Mouse (Mus musculus) gonadal fat pad, adult 2 months (tissue): ENCODE results near the gene Lrrn4cl. TPM values are rescaled to one million over a fixed set of nuclear protein-coding genes. Genes with fewer than 3 reads are reported as not detected.
"Not testable (repeated sequence)": the region's sequence is repeated elsewhere in the genome, so short reads cannot be mapped to it uniquely, and the experiment has no call there.

ENCODE experiments used
- DNase-seq: peaks from one replicate; pipeline ENCODE4 v3.0.0-alpha.2; 2012; ENCODE audit warnings: low read depth
- polyA plus RNA-seq: library from polyadenylated mRNA; depleted of rRNA; stranded (reverse); fragments of >200 nt; gene quantifications from 2 replicates; pipeline ENCODE4 v1.2.3, GENCODE M21; 2012; rRNA removed

Lrrn4cl gene
- 6.9 and 8.7 TPM in 2 replicates for polyA plus RNA-seq

DNA sequence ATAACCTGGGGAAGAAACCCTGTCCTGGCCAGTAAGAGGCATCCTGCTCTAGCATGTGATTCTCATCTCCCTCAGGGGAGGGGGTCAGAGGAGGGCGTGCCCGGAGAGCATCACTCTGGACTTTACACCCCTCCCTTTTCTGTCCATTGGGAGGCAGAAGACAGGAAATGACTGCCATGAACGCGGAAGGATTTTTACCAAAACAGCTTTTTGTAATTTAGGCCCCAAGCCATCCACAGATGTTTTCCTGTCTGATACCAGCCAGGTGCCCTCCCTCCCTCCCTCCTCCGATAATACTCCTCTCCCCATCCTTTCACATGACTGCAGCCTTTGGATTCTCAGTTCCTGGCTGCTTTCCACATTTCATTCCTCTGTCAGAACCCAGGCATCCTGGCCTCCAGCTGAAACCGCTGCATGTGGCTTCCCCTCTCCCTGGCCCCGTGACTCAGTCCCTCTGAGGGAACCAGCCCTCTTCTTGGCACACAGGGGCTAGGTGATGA lies at the start of gene Lrrn4cl:
Lrrn4cl (plus strand) TSS at position 367 of the 500 bp plus-strand sequence.
- no peak for DNase-seq

DNA sequence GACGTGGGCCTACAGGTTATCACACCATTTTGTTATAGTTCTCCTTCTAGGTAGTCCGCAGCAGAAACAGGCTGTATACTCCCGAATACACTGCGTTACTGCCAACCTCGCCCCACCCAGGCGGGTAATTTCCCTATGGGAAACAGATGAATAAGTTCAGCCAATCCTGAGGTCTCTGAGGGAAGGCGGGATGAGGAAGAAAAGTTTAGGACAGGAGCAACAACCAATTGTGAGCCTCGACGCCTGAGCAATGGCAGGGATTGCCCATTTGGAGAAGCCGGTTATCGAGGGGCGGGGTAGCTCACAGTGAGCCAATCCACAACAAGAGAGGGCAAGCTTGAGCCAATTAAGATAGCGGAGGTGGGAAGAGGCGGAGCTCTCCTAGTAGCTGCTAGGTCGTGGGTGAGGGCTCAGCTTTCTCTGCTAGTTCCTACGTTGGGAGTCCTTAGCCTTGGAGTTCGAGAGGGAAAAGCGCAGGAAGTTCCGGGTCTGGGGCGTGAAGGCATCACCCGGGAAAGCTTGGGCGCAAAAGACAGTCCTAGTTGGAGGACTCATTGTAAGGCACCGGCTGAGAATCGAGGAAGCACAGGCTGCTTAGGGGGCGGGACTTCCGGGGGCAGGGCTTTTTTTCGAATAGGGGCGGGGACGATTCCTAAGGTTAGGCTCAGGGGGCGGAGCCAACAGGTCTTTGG lies 48.3 kb upstream of the Lrrn4cl start, which contains the start of gene Zbtb3:
Zbtb3 (plus strand) TSS at position 426 of the 692 bp plus-strand sequence.
- DNase-seq = peak; percentile 98

DNA sequence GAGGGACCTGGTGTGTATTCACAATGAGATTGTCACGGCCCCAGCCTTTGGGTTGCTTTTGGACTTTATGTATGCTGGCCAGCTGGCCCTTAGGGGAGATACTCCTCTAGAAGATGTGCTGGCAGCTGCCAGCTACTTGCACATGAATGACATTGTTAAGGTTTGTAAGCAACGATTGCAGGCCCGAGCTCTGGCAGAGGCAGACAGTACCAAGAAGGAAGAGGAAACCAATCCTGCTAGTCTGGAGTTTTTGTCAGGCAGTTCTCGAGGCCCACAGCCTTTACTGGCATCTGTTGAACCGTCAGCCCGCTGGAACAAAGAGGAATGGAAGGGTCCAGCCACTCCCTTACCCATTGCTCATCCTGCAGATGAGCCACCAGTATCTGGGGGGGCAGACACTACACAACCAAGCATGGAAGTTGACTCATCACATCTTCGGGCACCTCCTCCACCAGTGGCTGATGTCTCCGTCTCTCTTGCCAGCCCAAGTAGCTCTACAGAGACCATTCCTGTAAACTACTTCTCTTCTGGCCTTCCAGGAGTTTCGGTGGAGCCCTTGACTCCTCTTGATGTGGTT lies 47.3 kb upstream of the Lrrn4cl start:
- DNase-seq = no peak

- DNase-seq = no peak
Observed at GRCm38 (mm10) chr19:8803879-8804660, 46.5 kb upstream of the Lrrn4cl start.

- no peak for DNase-seq
Observed at GRCm38 (mm10) chr19:8806810-8807209, 43.8 kb upstream of the Lrrn4cl start.

DNA sequence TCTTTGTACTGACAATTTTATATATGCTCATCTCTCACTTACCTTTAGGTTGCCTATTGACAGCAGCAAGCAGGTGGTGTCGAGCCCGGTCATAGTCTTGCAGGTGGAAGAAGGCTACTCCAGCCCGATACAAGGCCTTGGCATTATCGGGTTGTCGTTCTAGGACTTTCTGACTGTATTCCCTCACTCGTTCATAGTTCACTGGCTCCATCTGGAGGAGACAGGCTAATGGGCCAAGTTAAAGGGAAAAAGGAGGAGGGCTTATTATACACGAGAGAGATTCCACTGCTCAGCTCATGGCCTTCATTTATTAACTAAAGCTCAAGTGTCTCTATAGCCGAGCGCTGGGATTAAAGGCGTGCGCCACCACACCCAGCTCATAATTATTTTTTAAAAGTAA lies 34.8 kb upstream of the Lrrn4cl start:
- DNase-seq = no peak

- no peak for DNase-seq
Observed at GRCm38 (mm10) chr19:8817001-8817400, 33.6 kb upstream of the Lrrn4cl start.

DNA sequence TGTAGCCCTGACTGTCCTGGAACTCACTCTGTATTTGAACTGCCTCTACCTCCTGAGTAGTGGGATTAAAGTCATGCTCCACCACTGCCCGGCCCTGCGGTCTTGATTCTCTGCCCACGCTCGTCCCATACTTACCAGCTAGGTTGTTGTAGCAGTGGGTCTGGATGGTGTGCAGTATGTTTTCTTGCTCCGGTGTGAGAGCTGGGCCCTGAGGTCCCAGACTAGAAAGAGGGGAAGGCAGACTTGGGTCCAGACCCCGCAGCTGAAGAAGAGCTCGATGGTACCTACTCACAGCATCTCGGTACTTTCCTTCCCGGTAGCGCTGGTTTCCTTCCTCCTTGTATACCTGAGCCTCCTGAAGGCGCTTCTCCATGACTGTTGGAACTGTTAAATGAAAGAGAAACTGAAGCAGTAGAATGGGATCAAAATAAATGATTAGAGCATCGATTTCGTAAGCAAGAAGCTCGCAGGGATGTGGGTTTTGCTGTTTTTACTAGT lies 32.2 kb upstream of the Lrrn4cl start:
- no peak for DNase-seq

DNA sequence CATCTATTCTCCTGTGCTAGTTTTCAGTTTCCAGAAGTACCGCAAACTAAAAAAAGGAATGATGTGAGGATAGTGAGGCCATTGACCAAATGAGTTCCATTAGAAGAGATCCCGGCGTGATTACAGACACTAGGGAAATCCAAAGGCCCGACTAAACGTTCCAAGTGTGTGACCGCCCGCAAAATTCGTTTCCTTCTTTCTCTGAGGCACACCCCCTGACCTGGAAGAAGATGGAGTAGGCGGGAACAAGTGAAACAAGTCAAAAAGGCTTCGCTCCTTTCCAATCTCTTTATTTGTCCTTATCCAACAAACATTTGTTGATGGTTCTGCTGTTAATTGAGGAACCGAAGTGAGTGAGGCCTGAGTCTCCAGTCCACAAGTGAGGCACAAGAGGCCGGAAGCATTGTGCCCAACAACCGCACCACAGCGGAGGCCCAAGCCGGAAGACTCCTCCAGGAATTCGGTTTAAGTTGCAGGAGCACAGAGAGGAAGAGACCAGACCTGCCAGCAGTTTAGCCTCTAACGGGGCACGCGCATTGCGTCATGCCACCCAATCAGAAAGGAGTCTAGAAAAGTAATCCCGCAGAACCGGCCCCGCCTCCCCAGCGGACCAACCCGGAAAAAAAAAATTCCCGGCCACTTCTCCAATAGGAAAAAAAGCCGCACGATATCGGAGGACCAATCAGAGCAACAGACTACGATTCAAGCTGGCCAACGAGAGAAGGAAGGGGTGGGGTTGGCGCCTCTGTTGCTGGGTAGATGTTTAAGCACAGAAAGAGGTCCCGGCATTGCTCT lies 31.6 kb upstream of the Lrrn4cl start, which contains the start of gene Ttc9c:
Ttc9c (minus strand) TSS at position 533 of the 795 bp plus-strand sequence.
- peak; percentile 98 for DNase-seq

GRCm38 (mm10) chr19:8819596-8820423 lies 30.8 kb upstream of the Lrrn4cl start, which contains the start of gene Hnrnpul2:
TSS of gene Hnrnpul2 (plus strand) at chr19:8820010.
- no peak for DNase-seq

DNA sequence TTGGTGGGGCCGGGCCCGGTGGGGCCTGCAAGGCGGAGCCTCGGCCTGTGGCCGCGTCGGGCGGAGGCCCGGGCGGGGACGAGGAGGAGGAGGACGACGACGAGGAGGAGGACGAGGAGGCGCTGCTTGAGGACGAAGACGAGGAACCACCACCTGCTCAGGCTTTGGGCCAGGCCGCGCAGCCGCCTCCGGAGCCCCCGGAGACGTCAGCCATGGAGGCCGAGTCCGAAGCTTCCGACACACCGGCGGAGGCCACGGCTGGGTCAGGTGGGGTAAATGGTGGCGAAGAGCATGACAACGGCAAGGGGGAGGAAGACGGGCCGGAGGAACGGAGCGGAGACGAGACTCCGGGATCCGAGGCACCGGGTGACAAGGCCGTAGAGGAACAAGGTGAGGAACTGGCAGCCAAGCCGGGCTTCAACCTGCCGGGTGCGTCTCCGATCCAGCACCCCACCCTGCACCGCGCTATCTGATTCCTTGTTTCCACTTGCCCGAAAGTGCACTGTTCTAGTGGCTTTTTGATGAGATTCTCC lies 30.1 kb upstream of the Lrrn4cl start:
- DNase-seq = no peak

GRCm38 (mm10) chr19:8821146-8821545 lies 29.4 kb upstream of the Lrrn4cl start:
- DNase-seq = no peak

DNA sequence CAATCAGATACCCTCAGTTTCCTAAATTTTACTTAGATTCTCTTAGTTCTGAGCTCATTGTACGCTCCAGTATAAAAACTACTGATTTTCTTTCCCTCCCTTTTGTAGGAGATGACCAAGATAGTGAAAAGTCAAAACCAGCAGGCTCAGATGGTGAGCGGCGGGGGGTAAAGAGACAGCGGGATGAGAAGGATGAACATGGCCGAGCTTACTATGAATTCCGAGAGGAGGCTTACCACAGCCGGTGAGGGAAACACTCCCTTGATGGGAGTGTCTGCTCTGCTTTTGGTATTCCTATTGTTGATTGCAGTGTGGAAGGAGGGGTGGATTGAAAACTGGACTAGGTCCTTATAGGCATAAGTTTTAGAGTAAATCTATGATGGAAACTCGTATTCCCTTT lies 27.9 kb upstream of the Lrrn4cl start:
- DNase-seq = no peak

GRCm38 (mm10) chr19:8829660-8830059 lies 20.9 kb upstream of the Lrrn4cl start, which contains the start of gene AC129217.1:
TSS of gene AC129217.1 (plus strand) at chr19:8829773.
- DNase-seq = no peak

GRCm38 (mm10) chr19:8830664-8831063 lies 19.9 kb upstream of the Lrrn4cl start:
- DNase-seq = no peak

DNA sequence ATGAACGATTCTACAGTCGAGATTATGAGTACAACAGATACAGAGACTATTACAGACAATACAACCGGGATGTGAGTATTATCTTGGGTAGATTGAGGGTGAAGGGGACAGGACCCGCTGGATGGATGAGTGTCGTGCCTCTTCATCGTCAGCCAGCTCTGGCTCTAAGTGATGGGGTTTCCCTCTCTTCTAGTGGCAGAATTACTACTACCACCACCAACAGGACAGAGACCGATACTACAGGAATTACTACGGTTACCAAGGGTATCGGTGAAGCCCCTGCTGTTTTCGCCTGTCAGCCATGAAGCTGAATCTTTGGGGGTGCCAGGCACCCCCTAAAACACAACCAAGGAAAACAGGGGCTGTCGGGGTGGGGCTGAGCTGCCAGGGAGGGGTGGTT lies 19.3 kb upstream of the Lrrn4cl start:
- DNase-seq = no peak

DNA sequence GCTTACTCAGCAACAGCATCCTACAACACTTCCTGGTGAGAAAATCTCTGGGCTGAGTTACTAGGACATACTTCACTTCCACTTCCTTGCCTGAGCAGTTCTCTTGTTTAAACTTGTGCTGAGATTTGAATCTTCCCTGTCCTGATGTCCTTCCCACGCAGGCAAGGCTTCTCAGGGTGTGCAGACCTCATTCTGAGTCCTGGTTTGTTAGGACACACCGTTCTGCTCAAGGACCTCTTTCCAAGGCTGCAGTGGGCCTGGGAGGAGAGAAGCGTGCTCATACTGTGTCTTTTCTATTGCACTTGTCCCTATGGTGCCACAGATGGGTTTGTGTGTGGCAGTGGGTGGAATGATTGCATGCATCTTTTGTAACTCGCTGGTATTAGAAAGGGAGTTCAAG lies 17.6 kb upstream of the Lrrn4cl start:
- DNase-seq = no peak

GRCm38 (mm10) chr19:8836327-8836726 lies 14.2 kb upstream of the Lrrn4cl start:
- not testable (repeated sequence) for DNase-seq

DNA sequence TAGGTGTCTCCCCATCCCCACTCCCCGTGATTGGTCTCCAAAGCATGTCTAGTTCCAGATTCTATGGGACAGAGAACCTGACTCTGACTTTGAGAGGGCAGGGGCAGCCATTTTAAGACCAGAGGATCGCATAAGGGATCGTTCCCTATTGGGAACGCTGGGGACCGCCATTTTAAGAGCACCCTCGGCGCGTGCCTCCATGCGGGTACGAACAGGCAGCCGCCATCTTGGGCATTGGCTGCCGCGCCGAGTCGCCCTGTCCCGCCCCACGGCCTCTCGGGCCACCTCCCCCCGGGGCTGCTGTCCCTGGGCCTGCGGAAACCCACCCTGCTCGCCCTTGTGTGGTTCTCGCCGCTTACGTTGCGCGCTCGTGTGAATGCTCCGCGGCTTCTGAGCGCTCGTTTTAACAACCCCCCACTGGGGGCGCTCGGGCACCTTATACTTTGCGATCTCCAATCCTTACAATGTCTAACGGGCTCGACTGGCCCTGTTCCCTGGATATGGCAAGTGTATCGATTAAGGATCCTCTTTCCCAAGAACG lies 13.2 kb upstream of the Lrrn4cl start, which contains the start of gene Bscl2:
Bscl2 (plus strand) TSS at position 217 of the 541 bp plus-strand sequence.
- no peak for DNase-seq
